Mouse (Mus musculus) 416B (cell line): ENCODE data around the gene Gga2.

Experiments
- DNase-seq: peaks from one replicate; pipeline ENCODE4 v3.0.0; 2011; ENCODE audit warnings: low read depth

The Gga2 gene

DNA sequence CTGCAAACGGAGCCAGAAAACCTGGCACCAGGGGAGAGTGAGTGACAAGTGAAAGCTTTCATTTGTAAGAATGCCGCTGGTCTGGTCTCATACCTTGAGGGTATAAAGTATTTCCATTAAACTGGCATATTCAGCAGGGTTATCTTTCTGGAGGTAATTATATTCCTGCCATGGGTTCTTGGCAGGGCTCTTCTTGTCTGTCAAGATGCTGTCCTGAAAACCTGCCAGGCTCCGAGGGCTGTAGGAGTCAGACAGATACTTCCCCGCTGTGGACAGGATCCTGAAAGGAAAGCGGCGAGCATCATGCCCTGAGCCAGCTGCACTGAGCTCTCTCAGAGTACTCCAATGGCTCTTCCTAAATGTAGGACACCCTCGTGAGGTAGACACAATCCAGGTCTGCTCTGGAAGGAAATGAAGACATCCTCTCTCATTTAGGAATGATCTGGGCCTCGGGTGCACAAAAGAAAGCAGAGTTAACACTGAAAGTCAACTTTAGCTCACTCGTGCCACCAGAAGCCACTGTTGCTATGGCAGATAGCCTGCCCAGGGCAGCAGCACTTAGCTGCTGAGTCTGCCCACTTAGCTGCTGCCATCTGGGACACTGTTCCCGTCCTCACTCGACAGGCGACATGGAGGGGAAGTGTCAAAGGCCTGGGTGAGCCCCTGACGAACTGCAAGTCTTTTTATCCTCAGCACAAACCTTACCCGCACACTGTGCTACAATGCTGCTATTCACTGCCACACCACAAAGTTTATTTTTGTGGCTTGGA lies 84.0 kb downstream of the Gga2 start:
- no peak for DNase-seq
